Mouse (Mus musculus) v-Abl transformed pro-B cells (cell line): ENCODE measurements at regions not wholly inside any gene's neighbourhood (a gene's known extent, or its start where the extent isn't known, plus 50 kb on each side); places are given as distances from the start of the nearest gene placed in this dataset.

Experiments used
- in situ Hi-C, 2 experiments: fragments of 400-800 bp; cut with MboI; formaldehyde crosslinking; loops; one replicate each; pipeline ENCODE4 v1.15.1; 2025; ENCODE audit not compliant: unreplicated experiment in 2 of 2

- in situ Hi-C loops: no loop called here
Observed at GRCm38 (mm10) chr8:26718409-26719355, 258.4 kb upstream of the Zfp703 start.

GRCm38 (mm10) chr8:26722766-26723165, 254.4 kb upstream of the Zfp703 start:
- in situ Hi-C loops: no loop called here

- in situ Hi-C loops: no loop called here
Observed at GRCm38 (mm10) chr8:26724628-26725027, 252.5 kb upstream of the Zfp703 start.

DNA sequence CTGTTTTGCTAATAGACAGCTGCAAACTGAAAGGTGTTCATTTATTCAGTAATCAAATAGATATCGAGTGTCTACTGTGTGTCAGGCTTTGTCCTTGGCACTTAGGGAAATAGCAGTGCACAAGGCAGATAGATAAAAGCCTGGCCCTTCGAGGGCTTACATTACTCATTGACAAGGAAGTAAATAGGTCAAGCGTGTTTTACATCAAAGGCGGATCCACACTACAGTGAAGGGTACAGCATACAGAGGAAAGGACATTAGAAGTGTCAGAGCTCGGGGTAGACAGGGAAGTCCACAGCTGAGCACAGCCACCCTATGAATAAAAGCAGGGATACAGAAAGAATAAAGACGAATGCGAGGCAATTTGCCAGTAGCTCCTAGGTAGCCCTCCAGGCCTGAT, 251.6 kb upstream of the Zfp703 start:
- in situ Hi-C loops: no loop called here

DNA sequence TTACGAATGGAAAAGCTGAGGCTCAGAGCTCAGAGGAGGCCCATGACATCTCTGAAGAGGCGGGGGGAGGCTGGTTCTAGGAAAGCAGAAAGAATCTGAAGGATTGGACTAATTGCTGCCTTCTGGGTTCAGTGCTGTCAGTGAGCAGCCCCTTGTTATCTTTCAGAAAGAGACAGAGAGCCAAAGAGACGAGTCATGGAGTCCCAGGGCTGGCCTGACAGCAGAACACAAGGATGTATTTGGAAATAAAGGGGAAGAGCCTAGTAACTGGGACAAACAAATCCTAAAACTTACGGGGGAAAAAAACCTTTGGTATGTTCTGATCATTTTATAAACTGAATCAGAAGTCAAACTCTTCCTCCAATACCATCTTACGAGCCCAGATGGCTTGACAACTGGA, 247.8 kb upstream of the Zfp703 start:
- in situ Hi-C loops: no loop called here

DNA sequence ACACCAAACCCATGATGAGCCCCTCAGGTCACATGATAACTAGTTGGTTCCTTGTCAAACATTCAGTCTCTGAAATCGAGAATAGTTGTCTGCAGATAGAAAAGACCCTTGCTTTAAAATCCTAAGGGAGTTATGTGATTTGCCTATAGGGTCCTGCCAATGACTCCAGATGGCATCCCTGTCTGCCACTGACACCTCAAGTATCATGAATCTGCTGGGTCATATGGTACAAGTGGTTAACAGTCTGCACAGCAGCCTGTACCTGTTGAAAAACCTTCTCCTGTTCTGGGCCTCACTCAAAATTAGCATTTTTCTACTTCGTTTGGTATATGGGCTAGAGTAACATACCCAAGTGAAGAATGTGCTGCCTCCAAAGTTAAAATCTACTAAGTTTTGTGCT, 246.0 kb upstream of the Zfp703 start:
- in situ Hi-C loops: no loop called here

DNA sequence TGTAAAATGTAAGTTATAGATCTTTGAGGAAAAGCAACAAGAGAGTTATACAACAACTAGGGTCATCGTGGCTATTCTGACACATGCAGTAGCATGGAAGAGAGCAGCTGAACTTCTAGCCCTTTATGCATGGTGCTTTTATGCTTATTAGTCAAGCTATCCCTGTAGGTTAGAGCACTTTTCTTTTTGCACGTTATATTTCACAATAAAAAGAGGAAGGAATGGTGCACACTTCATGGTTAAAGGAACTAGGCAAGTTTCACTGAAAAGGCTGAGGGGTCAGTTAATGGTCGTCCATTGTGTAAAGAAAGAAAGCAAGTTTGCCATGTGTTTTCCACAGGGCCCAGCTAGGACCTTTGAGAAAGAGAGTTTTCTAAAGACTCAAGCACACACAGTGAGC, 232.7 kb upstream of the Zfp703 start:
- in situ Hi-C loops: no loop called here

- in situ Hi-C loops: no loop called here
Observed at GRCm38 (mm10) chr8:26746811-26747210, 230.3 kb upstream of the Zfp703 start.

DNA sequence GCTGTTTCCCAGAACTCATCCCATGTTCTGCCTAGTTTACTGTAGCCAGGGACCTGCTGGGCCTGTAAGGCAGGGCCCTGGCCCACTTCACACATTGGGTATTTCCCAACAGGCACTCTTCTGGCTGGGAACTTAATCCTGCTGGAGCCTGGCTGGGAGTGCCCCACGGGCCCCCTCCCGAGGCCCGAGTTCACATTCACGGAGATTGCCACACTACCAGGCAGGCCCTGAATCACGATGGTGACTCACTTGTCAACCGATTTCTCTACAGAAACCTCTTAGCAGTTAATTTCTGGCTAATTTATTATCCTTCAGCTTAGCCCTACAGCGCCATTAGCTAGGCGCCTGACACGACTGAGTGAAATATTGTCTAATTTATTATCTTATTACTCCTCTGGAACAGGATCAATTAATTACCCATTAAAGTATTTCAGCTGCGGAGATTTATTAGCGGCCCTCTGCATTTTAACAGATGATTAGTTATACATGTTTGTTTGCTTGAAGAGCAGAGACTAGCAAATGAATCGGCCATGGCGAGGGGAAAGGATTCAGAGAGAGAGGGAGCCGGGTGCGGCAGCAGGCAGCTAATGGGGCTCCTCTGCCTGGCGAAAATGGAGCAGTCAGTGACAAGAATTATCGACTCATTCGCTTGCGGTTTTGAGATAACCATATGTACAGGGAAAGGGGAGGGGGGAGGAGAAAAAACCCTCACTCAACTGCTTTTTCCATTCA, 229.7 kb upstream of the Zfp703 start:
- in situ Hi-C loops: no loop called here

DNA sequence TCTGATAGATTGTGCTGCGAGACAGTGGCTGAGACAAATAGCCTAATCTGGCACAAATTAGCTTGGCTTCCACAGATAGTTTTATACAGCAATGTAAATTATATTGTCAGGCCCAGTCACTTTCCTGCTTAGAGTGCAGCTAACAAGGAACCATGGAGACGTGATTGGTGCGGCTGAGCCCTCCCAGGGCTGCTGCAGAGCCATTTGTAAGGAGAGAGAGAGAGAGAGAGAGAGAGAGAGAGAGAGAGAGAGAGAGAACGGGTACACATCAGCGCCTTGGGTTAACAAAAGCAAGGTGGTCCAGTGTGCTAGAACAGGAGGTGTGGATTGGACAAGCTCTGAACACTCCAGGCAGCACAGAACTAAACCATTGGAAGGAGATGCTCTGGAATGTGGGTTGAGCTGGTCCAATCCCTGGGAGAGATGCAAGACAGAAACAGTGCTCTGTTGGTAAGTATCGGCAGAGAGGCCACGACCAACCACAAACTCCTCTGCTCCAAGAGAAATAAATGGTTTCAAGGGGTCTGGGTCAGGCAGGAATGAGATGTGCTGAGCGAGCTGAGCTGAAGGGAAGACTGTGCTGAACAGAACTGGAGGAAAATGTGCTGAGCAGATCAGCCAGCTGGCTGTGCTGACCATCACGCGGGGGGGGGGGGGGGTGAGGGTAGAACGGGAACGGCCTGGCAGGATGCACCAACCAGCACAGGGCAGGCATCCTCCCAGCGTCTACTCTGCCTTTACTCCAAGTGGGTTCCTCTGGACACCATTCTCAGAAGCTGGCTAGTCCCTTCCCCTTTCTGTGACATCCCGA, 228.8 kb upstream of the Zfp703 start:
- in situ Hi-C loops: no loop called here

DNA sequence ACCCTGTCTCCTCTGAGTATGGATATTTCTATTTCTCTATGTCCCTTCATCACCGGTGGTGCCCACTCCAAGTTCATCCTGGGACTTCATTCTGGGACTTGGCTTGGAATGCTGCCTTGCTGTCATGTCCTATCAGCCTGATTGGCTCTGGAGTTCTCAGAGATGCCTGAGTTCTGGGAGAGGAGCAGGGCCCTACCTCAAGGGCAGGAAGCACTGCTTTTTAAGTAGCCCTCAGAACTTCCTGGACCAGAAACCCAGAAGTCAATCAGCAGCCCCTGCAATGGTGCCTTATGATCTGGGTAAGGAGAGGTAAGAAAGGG, 228.2 kb upstream of the Zfp703 start:
- in situ Hi-C loops: no loop called here

DNA sequence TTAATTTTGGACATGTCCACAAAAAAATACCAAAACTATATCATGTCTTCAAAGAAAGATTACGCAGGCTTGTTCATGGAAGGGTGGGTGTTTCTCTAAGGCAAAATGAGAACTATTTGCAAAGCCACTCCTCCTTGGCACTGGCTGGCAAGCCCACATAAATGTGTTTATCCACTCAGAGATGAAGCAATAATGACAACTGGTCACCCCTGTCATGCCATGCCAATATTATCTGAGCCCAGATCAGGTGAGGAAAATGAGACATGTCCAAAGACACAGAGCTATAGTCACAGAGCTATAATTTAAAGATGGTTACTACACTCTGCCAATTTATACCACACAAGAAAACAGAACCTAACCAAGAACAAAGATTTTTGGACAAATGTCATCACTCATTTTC, 227.0 kb upstream of the Zfp703 start:
- in situ Hi-C loops: no loop called here

DNA sequence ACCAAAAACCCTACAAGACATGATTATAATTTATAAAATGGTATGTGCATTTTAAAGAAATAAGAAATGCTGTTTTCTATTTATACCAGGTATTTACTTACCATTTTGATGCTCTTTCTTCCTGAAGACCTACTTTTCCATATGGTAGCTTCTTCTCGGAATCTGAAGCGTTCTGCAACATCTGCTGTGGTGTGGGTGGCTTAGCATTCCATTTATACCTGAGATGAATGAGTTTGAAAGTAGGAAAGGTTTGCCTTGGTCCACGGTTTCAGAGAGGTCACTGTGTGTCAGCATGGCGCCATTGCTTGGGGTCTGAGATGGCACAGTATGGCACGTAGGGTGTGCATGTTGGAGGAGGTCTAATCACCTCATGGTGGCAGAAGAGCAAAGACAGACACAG, 225.5 kb upstream of the Zfp703 start:
- in situ Hi-C loops: no loop called here

GRCm38 (mm10) chr8:26756452-26756851, 220.7 kb upstream of the Zfp703 start:
- in situ Hi-C loops: no loop called here

GRCm38 (mm10) chr8:26760726-26761125, 216.4 kb upstream of the Zfp703 start:
- in situ Hi-C loops: no loop called here

DNA sequence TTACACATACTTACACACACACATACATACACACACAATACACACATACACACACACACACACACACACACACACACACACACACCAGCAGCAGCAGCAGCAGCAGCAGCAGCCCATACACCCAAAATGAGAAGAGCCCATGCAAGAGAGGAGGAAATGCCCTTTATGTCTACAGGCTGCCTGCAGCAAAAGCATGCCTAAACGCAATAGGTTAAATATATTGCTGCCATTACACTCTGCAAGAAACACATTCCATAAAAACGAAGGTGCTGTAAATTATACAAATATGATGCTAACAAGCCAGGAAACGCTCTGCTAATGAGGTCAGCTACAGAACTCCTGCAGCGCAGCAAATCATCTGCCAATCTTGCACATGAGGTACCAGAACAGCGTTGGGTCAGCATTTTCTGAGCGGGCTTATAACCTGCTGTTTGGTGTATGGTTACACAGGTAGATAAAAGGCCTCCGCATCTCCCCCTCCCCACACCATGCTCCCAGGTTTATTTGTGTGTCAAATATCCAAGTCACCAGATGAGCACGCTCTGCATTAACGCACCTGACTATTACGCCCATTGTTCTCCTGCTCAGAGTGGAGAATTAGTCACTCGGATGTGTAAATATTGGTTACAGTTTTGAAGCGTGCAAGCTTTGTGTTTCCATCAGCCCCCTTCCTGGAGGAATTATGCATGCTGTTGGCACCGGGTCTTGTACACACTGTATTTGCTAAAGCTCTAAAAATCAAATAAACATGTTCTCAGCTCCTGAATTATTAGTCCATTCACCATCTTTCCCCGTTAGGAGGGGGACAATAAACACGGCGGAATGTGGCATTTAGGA, 214.0 kb upstream of the Zfp703 start:
- in situ Hi-C loops: no loop called here

GRCm38 (mm10) chr8:26768474-26769229, 208.5 kb upstream of the Zfp703 start:
- in situ Hi-C loops: no loop called here

DNA sequence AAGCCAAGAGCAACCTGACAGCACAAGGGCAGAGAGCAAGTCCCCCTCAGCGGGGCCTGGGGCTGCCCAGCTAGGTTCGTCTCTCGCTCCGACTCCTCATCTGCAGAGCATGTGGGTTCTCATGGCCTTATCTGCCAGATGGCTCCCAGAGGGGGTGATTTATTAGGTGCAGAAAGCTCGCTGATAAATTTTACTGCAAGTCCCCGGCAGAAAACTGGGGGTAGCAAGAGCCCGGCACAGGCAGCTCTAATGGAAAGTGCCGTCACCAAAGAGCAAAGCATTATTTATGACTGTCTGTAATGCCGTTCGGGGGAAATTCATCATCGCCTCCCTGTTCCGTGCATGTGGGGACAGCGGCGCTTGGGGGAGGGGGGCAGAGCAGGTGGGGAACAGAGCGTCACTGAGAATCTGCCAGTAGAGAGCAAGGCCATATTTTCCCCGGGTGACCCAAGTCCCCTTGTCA, 206.7 kb upstream of the Zfp703 start:
- in situ Hi-C loops: no loop called here

DNA sequence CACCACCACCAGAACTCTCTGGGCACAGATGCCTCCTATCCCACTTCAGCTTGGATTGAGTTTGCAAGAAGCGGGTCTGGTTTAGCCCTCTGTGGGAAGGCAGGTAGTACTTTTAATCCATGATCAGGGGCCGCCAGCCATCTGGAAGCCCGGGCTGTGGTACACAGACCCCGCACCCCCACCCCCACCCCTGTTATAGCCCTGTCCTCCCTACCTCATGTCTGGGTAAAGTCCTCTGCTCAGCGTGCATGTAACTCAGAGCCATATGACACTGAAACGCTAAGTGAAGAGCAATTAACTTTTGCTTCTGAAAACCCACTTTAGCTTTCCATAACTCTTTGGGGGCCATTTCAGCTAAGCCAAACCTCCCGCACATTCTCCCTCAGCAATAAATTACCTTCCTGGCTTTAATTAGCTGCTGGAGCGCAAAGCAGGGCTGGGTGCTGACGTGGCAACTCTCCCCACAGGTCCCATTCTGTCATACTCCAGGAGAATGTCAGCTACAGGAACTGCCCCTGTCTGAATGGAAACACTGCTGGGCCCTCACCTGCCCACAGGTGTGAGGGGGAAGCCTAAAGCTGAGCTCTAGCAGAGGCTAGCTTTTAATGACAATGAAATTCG, 198.1 kb upstream of the Zfp703 start:
- in situ Hi-C loops: no loop called here
